Mouse (Mus musculus): ENCODE measurements around the gene 4930519G04Rik. TPM values are rescaled to one million over a fixed set of nuclear protein-coding genes. Genes with fewer than 3 reads are reported as not detected.
"Not testable (repeated sequence)": the region's sequence is repeated elsewhere in the genome, so short reads cannot be mapped to it uniquely, and the experiment has no call there.

4930519G04Rik gene
- polyA plus RNA-seq, 1 experiment from 2014 or later = not detected

GRCm38 (mm10) chr5:114915854-114916253 lies 62.4 kb downstream of the 4930519G04Rik start:
- no peaks in the 10 kb centered on the region for H3K27me3 ChIP-seq
- no peak for ATAC-seq (replicated peaks; ENCODE audit: low FRiP score)
- H3K27ac ChIP-seq = no peak overlapping the region
- no peaks in the 10 kb centered on the region for H3K36me3 ChIP-seq
- no peaks in the 10 kb centered on the region for H3K9me3 ChIP-seq (replicated peaks)
- no peak overlapping the region for H3K4me2 ChIP-seq
- no peaks in the 10 kb centered on the region for H3K4me1 ChIP-seq
- H3K9ac ChIP-seq = no peak overlapping the region
- 76% methylated on average over 5 of the region's 5 CpGs for WGBS
- no peak overlapping the region for H3K4me3 ChIP-seq (replicated peaks)

GRCm38 (mm10) chr5:114916777-114917176 lies 63.3 kb downstream of the 4930519G04Rik start:
- H3K4me3 ChIP-seq (replicated peaks) = no peak overlapping the region
- no peak for ATAC-seq (replicated peaks; ENCODE audit: low FRiP score)
- no peak overlapping the region for H3K4me2 ChIP-seq
- H3K9ac ChIP-seq = no peak overlapping the region
- H3K4me1 ChIP-seq = peaks cover 3% of the 10 kb centered on the region
- H3K9me3 ChIP-seq (replicated peaks) = no peaks in the 10 kb centered on the region
- 73% methylated on average over 4 of the region's 4 CpGs for WGBS
- no peaks in the 10 kb centered on the region for H3K36me3 ChIP-seq
- no peaks in the 10 kb centered on the region for H3K27me3 ChIP-seq
- H3K27ac ChIP-seq = no peak overlapping the region

GRCm38 (mm10) chr5:114917357-114917756 lies 63.9 kb downstream of the 4930519G04Rik start:
- not testable (repeated sequence) for H3K9ac ChIP-seq; H3K4me3 ChIP-seq (replicated peaks); H3K27me3 ChIP-seq; ATAC-seq (replicated peaks; ENCODE audit: low FRiP score); H3K4me2 ChIP-seq; H3K9me3 ChIP-seq (replicated peaks); H3K4me1 ChIP-seq; H3K36me3 ChIP-seq; H3K27ac ChIP-seq
- 94% methylated on average over 5 of the region's 5 CpGs for WGBS

- Histone ChIP-seq H3K4me1 (peaks cover 27% of the 10 kb centered on the region), H3K4me3 (replicated peaks) (no peak overlapping the region), H3K9ac (no peak overlapping the region), H3K27ac (0 out of 2 replicates have a peak overlapping the region, but pooled peaks have one; percentile 24), H3K36me3 (no peaks in the 10 kb centered on the region), H3K27me3 (no peaks in the 10 kb centered on the region), H3K4me2 (peak overlapping the region; percentile 1; the same call in 1 of the 2 replicates), H3K9me3 (replicated peaks) (no peaks in the 10 kb centered on the region)
- ATAC-seq (replicated peaks; ENCODE audit: low FRiP score) = no peak
- WGBS = 66% methylated on average over 19 of the region's 19 CpGs
These were observed 68.3 kb downstream of the 4930519G04Rik start for GRCm38 (mm10) chr5:114921551-114922365.

GRCm38 (mm10) chr5:114922366-114922731 lies 68.9 kb downstream of the 4930519G04Rik start:
- Histone ChIP-seq H3K9me3 (replicated peaks) (no peaks in the 10 kb centered on the region), H3K4me2 (peak overlapping the region; percentile 1; the same call in 1 of the 2 replicates), H3K27me3 (no peaks in the 10 kb centered on the region), H3K4me3 (replicated peaks) (no peak overlapping the region), H3K9ac (no peak overlapping the region), H3K4me1 (peaks cover 32% of the 10 kb centered on the region), H3K27ac (0 out of 2 replicates have a peak overlapping the region, but pooled peaks have one; percentile 24), H3K36me3 (no peaks in the 10 kb centered on the region)
- 59% methylated on average over 10 of the region's 10 CpGs for WGBS
- no peak for ATAC-seq (replicated peaks; ENCODE audit: low FRiP score)

GRCm38 (mm10) chr5:114922998-114923473 lies 69.6 kb downstream of the 4930519G04Rik start, which contains the start of gene Oasl1:
Gene Oasl1, plus strand, starts transcription at chr5:114923240.
- Histone ChIP-seq H3K27me3 (no peaks in the 10 kb centered on the region), H3K27ac (0 out of 2 replicates have a peak within 1 kb of the TSS, but pooled peaks have one; percentile 24), H3K4me1 (peaks cover 32% of the 10 kb centered on the region), H3K36me3 (no peaks in the 10 kb centered on the region), H3K9ac (no peak within 1 kb of the TSS), H3K4me3 (replicated peaks) (peak within 1 kb of the TSS; percentile 39), H3K4me2 (peak within 1 kb of the TSS; percentile 60), H3K9me3 (replicated peaks) (no peaks in the 10 kb centered on the region)
- 21% methylated on average over 15 of the region's 15 CpGs for WGBS
- peak; percentile 47 for ATAC-seq (replicated peaks; ENCODE audit: low FRiP score)

- H3K4me1 ChIP-seq = peaks cover 34% of the 10 kb centered on the region
- no peak overlapping the region for H3K4me3 ChIP-seq (replicated peaks)
- ATAC-seq (replicated peaks; ENCODE audit: low FRiP score) = no peak
- H3K27ac ChIP-seq = peak overlapping the region; percentile 66; the same call in 1 of the 2 replicates
- H3K4me2 ChIP-seq = no peak overlapping the region
- H3K9me3 ChIP-seq (replicated peaks) = no peaks in the 10 kb centered on the region
- 73% methylated on average over 1 of the region's 1 CpGs for WGBS
- H3K9ac ChIP-seq = no peak overlapping the region
- H3K27me3 ChIP-seq = no peaks in the 10 kb centered on the region
- no peaks in the 10 kb centered on the region for H3K36me3 ChIP-seq
These were observed 72.8 kb downstream of the 4930519G04Rik start for GRCm38 (mm10) chr5:114926153-114926684.

- ATAC-seq (replicated peaks; ENCODE audit: low FRiP score) = peak; percentile 41
- Histone ChIP-seq H3K27me3 (no peaks in the 10 kb centered on the region), H3K36me3 (no peaks in the 10 kb centered on the region), H3K4me3 (replicated peaks) (no peak overlapping the region), H3K4me1 (peaks cover 32% of the 10 kb centered on the region), H3K9ac (no peak overlapping the region), H3K27ac (peak overlapping the region; percentile 66; the same call in 1 of the 2 replicates), H3K4me2 (no peak overlapping the region), H3K9me3 (replicated peaks) (no peaks in the 10 kb centered on the region)
- WGBS = 55% methylated on average over 9 of the region's 9 CpGs
These were observed 73.3 kb downstream of the 4930519G04Rik start for GRCm38 (mm10) chr5:114926753-114927152.

GRCm38 (mm10) chr5:114931626-114932025 lies 78.2 kb downstream of the 4930519G04Rik start:
- Histone ChIP-seq H3K9me3 (replicated peaks) (no peaks in the 10 kb centered on the region), H3K4me3 (replicated peaks) (no peak overlapping the region), H3K27me3 (no peaks in the 10 kb centered on the region), H3K36me3 (no peaks in the 10 kb centered on the region), H3K4me1 (peaks cover 8% of the 10 kb centered on the region), H3K9ac (no peak overlapping the region), H3K4me2 (no peak overlapping the region), H3K27ac (no peak overlapping the region)
- ATAC-seq (replicated peaks; ENCODE audit: low FRiP score) = no peak
- 56% methylated on average over 5 of the region's 5 CpGs for WGBS

- Histone ChIP-seq H3K9me3 (replicated peaks) (no peaks in the 10 kb centered on the region), H3K9ac (no peak overlapping the region), H3K4me2 (no peak overlapping the region), H3K27ac (no peak overlapping the region), H3K4me1 (0 out of 2 replicates have a peak, but pooled peaks cover 2% of the 10 kb centered on the region), H3K36me3 (no peaks in the 10 kb centered on the region), H3K4me3 (replicated peaks) (no peak overlapping the region), H3K27me3 (no peaks in the 10 kb centered on the region)
- 84% methylated on average over 8 of the region's 8 CpGs for WGBS
- ATAC-seq (replicated peaks; ENCODE audit: low FRiP score) = no peak
These were observed 79.7 kb downstream of the 4930519G04Rik start for GRCm38 (mm10) chr5:114933206-114933605.
